ENCODE assay signal across 14 mouse cellular contexts in the genomic region with DNA sequence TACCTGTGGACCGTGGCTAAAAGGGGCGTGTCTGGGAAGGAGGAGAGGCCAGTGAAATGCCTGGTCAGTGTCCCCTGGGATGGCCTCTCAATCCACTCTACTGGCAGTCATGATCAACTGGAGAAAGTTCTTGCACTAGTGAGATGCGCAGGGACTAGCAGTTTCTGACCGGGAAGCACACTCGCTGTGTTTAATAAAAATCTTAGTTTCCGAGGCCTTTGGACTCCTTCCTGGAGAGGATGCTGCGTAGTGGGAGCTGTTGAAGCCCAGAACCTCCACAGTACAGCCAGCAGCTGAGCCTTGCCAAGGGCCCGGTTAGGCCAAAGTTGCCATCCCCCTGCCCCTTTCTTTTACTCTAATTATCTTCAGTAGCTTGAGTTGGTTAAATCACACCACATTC.
DNase-seq lines count a peak whose midpoint lies in the region; ATAC-seq lines count a peak whose summit lies in the region.
"Had no signal": no experiment of that assay in that cellular context is flagged by ENCODE, and none has a peak within 500 bp of the region (broad histone marks: within the 10 kb centered on the region; RNA-seq: fewer than 3 reads in every experiment).

No protein-coding gene starts in this region.

- no peak for DNase-seq in forebrain, embryonic 14.5 days (ENCODE audit: low spot score)
- DNase-seq in kidney, postnatal 14 days = peak; percentile 26
- DNase-seq in kidney, adult 18-20 months = no peak
- DNase-seq in embryonic facial prominence, embryonic 10.5 days (ENCODE audit: low spot score) = no peak
- DNase-seq in thymus, postnatal 25 days = no peak
- DNase-seq: cerebellum, adult 9-11 months; liver, embryonic 13.5 days had no signal

- no peak for ATAC-seq in forebrain, embryonic 15.5 days (replicated peaks)
- ATAC-seq in forebrain, embryonic 14.5 days = no peak
- no peak for ATAC-seq in heart, embryonic 16.5 days (replicated peaks; ENCODE audit: extremely low read depth, insufficient read depth, low FRiP score)
- ATAC-seq in inflammation-experienced regulatory T-cells, adult 6 months = no peak
- ATAC-seq: hindbrain, embryonic 16.5 days had no signal

- no peaks in the 10 kb centered on the region for H3K27me3 ChIP-seq in forebrain, embryonic 15.5 days
- H3K27me3 ChIP-seq in forebrain, embryonic 14.5 days (replicated peaks; ENCODE audit: control insufficient read depth, insufficient read depth, low read length) = no peaks in the 10 kb centered on the region
- H3K27me3 ChIP-seq in embryonic facial prominence, embryonic 10.5 days (replicated peaks; ENCODE audit: low read depth, poor library complexity, severe bottlenecking) = no peaks in the 10 kb centered on the region
- H3K27me3 ChIP-seq in heart, embryonic 16.5 days (ENCODE audit: control insufficient read depth, insufficient read depth, low read length) = no peaks in the 10 kb centered on the region
- H3K27me3 ChIP-seq: embryonic facial prominence, embryonic 12.5 days; liver, embryonic 13.5 days; neural tube, embryonic 12.5 days had no signal

- 69% methylated on average over 8 of the region's 8 CpGs for WGBS in forebrain, embryonic 15.5 days
- WGBS in forebrain, embryonic 14.5 days = 85% methylated on average over 8 of the region's 8 CpGs
- 87% methylated on average over 8 of the region's 8 CpGs for WGBS in embryonic facial prominence, embryonic 10.5 days
- 64% methylated on average over 8 of the region's 8 CpGs for WGBS in heart, embryonic 16.5 days

- H3K36me3 ChIP-seq in forebrain, embryonic 15.5 days = no peaks in the 10 kb centered on the region
- H3K36me3 ChIP-seq in forebrain, embryonic 14.5 days (ENCODE audit: control insufficient read depth, insufficient read depth, low read length) = no peaks in the 10 kb centered on the region; the same call in 1 of the 2 replicates
- H3K36me3 ChIP-seq in embryonic facial prominence, embryonic 10.5 days (replicated peaks) = no peaks in the 10 kb centered on the region; the same call in 1 of the 2 replicates
- H3K36me3 ChIP-seq in heart, embryonic 16.5 days (ENCODE audit: control insufficient read depth, insufficient read depth) = no peaks in the 10 kb centered on the region
- H3K36me3 ChIP-seq: embryonic facial prominence, embryonic 12.5 days; liver, embryonic 13.5 days had no signal

- H3K27ac ChIP-seq in forebrain, embryonic 15.5 days (replicated peaks) = peak overlapping the region; percentile 38
- no peak overlapping the region for H3K27ac ChIP-seq in forebrain, embryonic 14.5 days (ENCODE audit: low read depth, low read length)
- peak overlapping the region; percentile 35 for H3K27ac ChIP-seq in embryonic facial prominence, embryonic 10.5 days (replicated peaks)
- peak overlapping the region; percentile 81 for H3K27ac ChIP-seq in heart, embryonic 16.5 days (ENCODE audit: low read length)
- H3K27ac ChIP-seq: embryonic facial prominence, embryonic 12.5 days; neural tube, embryonic 12.5 days had no signal

- H3K4me3 ChIP-seq in forebrain, embryonic 15.5 days = no peak overlapping the region
- no peak overlapping the region for H3K4me3 ChIP-seq in forebrain, embryonic 14.5 days (ENCODE audit: low read depth, low read length)
- H3K4me3 ChIP-seq in embryonic facial prominence, embryonic 10.5 days = no peak overlapping the region
- no peak overlapping the region for H3K4me3 ChIP-seq in heart, embryonic 16.5 days (ENCODE audit: low read length)
- H3K4me3 ChIP-seq: embryonic facial prominence, embryonic 12.5 days; liver, embryonic 13.5 days; neural tube, embryonic 12.5 days had no signal

- H3K4me1 ChIP-seq in forebrain, embryonic 15.5 days = peaks cover 59% of the 10 kb centered on the region
- H3K4me1 ChIP-seq in forebrain, embryonic 14.5 days (ENCODE audit: control insufficient read depth, insufficient read depth, low read length) = peaks cover 30% of the 10 kb centered on the region
- H3K4me1 ChIP-seq in embryonic facial prominence, embryonic 10.5 days = peaks cover 42% of the 10 kb centered on the region
- H3K4me1 ChIP-seq in heart, embryonic 16.5 days (ENCODE audit: control insufficient read depth, insufficient read depth, low read length) = peaks cover 40% of the 10 kb centered on the region

- no peak overlapping the region for H3K4me2 ChIP-seq in forebrain, embryonic 15.5 days (replicated peaks)
- no peak overlapping the region for H3K4me2 ChIP-seq in forebrain, embryonic 14.5 days (ENCODE audit: low read length)
- no peak overlapping the region for H3K4me2 ChIP-seq in heart, embryonic 16.5 days (ENCODE audit: low read depth, low read length)
- H3K4me2 ChIP-seq: embryonic facial prominence, embryonic 12.5 days; liver, embryonic 13.5 days; midbrain, embryonic 11.5 days; neural tube, embryonic 12.5 days had no signal

- H3K9me3 ChIP-seq in forebrain, embryonic 15.5 days = no peaks in the 10 kb centered on the region
- H3K9me3 ChIP-seq in forebrain, embryonic 14.5 days (replicated peaks; ENCODE audit: control insufficient read depth, low read length) = no peaks in the 10 kb centered on the region
- H3K9me3 ChIP-seq in embryonic facial prominence, embryonic 10.5 days = no peaks in the 10 kb centered on the region
- H3K9me3 ChIP-seq in heart, embryonic 16.5 days (replicated peaks; ENCODE audit: control insufficient read depth, low read length) = no peaks in the 10 kb centered on the region
- H3K9me3 ChIP-seq: embryonic facial prominence, embryonic 12.5 days; liver, embryonic 13.5 days; neural tube, embryonic 12.5 days had no signal

- H3K9ac ChIP-seq in forebrain, embryonic 15.5 days (replicated peaks) = no peak overlapping the region
- H3K9ac ChIP-seq in forebrain, embryonic 14.5 days (ENCODE audit: low read length) = no peak overlapping the region
- H3K9ac ChIP-seq in heart, embryonic 16.5 days (ENCODE audit: low read length) = peak overlapping the region; percentile 56
- H3K9ac ChIP-seq: embryonic facial prominence, embryonic 12.5 days; liver, embryonic 13.5 days; neural tube, embryonic 12.5 days had no signal
